Mouse (Mus musculus) forebrain, embryonic 14.5 days (tissue): ENCODE data around the gene B3galt5. TPM values are rescaled to one million over a fixed set of nuclear protein-coding genes. Genes with fewer than 3 reads are reported as not detected.

ENCODE experiments used
- ATAC-seq: fragments of 200-750 bp; cut with Nextera tagmentation; 2 replicates; pipeline ENCODE4 v1.8.0; 2017; ENCODE audit warnings: mild to moderate bottlenecking, moderate library complexity
- DNase-seq: peaks from one replicate; pipeline ENCODE4 v3.0.0-alpha.2; 2015; ENCODE audit warnings: low spot score
- H3K27ac ChIP-seq: fragments of 300-500 bp; sonication (generic); 2 replicates; pipeline ENCODE4 v1.5.1; 2014; ENCODE audit warnings: low read depth, mild to moderate bottlenecking, control low read depth, low read length, moderate library complexity
- H3K27me3 ChIP-seq: fragments of 300-500 bp; sonication (generic); replicated peaks from 2 replicates; pipeline ENCODE4 v1.6.1; 2014; ENCODE audit warnings: low read length, control low read depth, mixed read lengths; ENCODE audit not compliant: control insufficient read depth, insufficient read depth
- H3K36me3 ChIP-seq: fragments of 300-500 bp; sonication (generic); 2 replicates; pipeline ENCODE4 v1.6.1; 2014; ENCODE audit warnings: low read length, control low read depth; ENCODE audit not compliant: control insufficient read depth, insufficient read depth
- H3K4me1 ChIP-seq: fragments of 300-500 bp; sonication (generic); 2 replicates; pipeline ENCODE4 v1.6.1; 2014; ENCODE audit warnings: antibody characterized with exemption, low read length, control low read depth; ENCODE audit not compliant: control insufficient read depth, insufficient read depth
- H3K4me2 ChIP-seq: fragments of 300-500 bp; sonication (generic); 2 replicates; pipeline ENCODE4 v1.6.1; 2014; ENCODE audit warnings: mild to moderate bottlenecking, control low read depth, low read length
- H3K4me3 ChIP-seq: fragments of 300-500 bp; sonication (generic); 2 replicates; pipeline ENCODE4 v1.5.1; 2014; ENCODE audit warnings: low read depth, low read length, control low read depth
- H3K9ac ChIP-seq: fragments of 300-500 bp; sonication (generic); 2 replicates; pipeline ENCODE4 v1.6.1; 2014; ENCODE audit warnings: mild to moderate bottlenecking, low read length, control low read depth, moderate library complexity
- H3K9me3 ChIP-seq: fragments of 300-500 bp; sonication (generic); replicated peaks from 2 replicates; pipeline ENCODE4 v1.6.1; 2016; ENCODE audit warnings: low read length, control low read depth, mixed read lengths; ENCODE audit not compliant: control insufficient read depth
- WGBS: fragments of 180-500 bp; shearing (Covaris S2); extraction: QIAGEN DNeasy Blood & Tissue Kit; methylation state at CpG from one replicate; pipeline ENCODE4 v1.1.7; 2014; 5-methylcytosine and 5-hydroxymethylcytosine counted together
- polyA plus RNA-seq: library from polyadenylated mRNA; unstranded; fragments of >200 nt; fragmentation: Nextera tagmentation; extraction: Ambion mirVana; gene quantifications from 2 replicates; pipeline ENCODE4 v1.2.1, GENCODE M21; 2014

Gene B3galt5
- polyA plus RNA-seq, 1 experiment from 2014 or later = 1.3 TPM

GRCm38 (mm10) chr16:96233996-96234395 lies 1.6 kb upstream of the B3galt5 start:
- H3K4me3 ChIP-seq = no peak overlapping the region
- H3K9ac ChIP-seq = no peak overlapping the region
- ATAC-seq = no peak
- H3K27ac ChIP-seq = no peak overlapping the region
- H3K36me3 ChIP-seq = no peaks in the 10 kb centered on the region
- H3K9me3 ChIP-seq = no peaks in the 10 kb centered on the region
- no peak for DNase-seq
- H3K4me1 ChIP-seq = peaks cover 3% of the 10 kb centered on the region; the same call in 1 of the 2 replicates
- H3K27me3 ChIP-seq = no peaks in the 10 kb centered on the region
- H3K4me2 ChIP-seq = no peak overlapping the region
- WGBS = 90% methylated on average over 8 of the region's 8 CpGs

- Histone ChIP-seq H3K4me1 (no peaks in the 10 kb centered on the region), H3K9ac (no peak overlapping the region), H3K36me3 (no peaks in the 10 kb centered on the region), H3K4me2 (no peak overlapping the region), H3K27ac (no peak overlapping the region), H3K9me3 (no peaks in the 10 kb centered on the region), H3K4me3 (no peak overlapping the region), H3K27me3 (no peaks in the 10 kb centered on the region)
- 83% methylated on average over 6 of the region's 6 CpGs for WGBS
- ATAC-seq (no peak), DNase-seq (no peak)
Measured at GRCm38 (mm10) chr16:96244496-96244895, 8.9 kb downstream of the B3galt5 start.

- no peak overlapping the region for H3K4me3 ChIP-seq
- H3K9me3 ChIP-seq = no peaks in the 10 kb centered on the region
- H3K4me2 ChIP-seq = no peak overlapping the region
- H3K9ac ChIP-seq = no peak overlapping the region
- no peaks in the 10 kb centered on the region for H3K4me1 ChIP-seq
- H3K27me3 ChIP-seq = no peaks in the 10 kb centered on the region
- 56% methylated on average over 7 of the region's 7 CpGs for WGBS
- peak; percentile 96 for ATAC-seq
- no peaks in the 10 kb centered on the region for H3K36me3 ChIP-seq
- H3K27ac ChIP-seq = no peak overlapping the region
- peak; percentile 89 for DNase-seq
Measured at GRCm38 (mm10) chr16:96249635-96250034, 14.0 kb downstream of the B3galt5 start.

GRCm38 (mm10) chr16:96252146-96252545 lies 16.5 kb downstream of the B3galt5 start:
- Histone ChIP-seq H3K27me3 (no peaks in the 10 kb centered on the region), H3K4me3 (no peak overlapping the region), H3K4me2 (no peak overlapping the region), H3K9me3 (no peaks in the 10 kb centered on the region), H3K9ac (no peak overlapping the region), H3K36me3 (no peaks in the 10 kb centered on the region), H3K4me1 (no peaks in the 10 kb centered on the region), H3K27ac (no peak overlapping the region)
- DNase-seq = no peak
- WGBS = 79% methylated on average over 1 of the region's 1 CpGs
- ATAC-seq = no peak

GRCm38 (mm10) chr16:96258429-96258828 lies 22.8 kb downstream of the B3galt5 start:
- H3K27ac ChIP-seq = no peak overlapping the region
- no peak for ATAC-seq
- WGBS = 88% methylated on average over 8 of the region's 8 CpGs
- H3K9ac ChIP-seq = no peak overlapping the region
- H3K4me3 ChIP-seq = no peak overlapping the region
- no peaks in the 10 kb centered on the region for H3K9me3 ChIP-seq
- no peaks in the 10 kb centered on the region for H3K36me3 ChIP-seq
- H3K4me1 ChIP-seq = no peaks in the 10 kb centered on the region
- H3K4me2 ChIP-seq = no peak overlapping the region
- H3K27me3 ChIP-seq = no peaks in the 10 kb centered on the region
- DNase-seq = no peak

- Histone ChIP-seq H3K9me3 (no peaks in the 10 kb centered on the region), H3K9ac (no peak overlapping the region), H3K27ac (no peak overlapping the region), H3K4me2 (no peak overlapping the region), H3K4me1 (no peaks in the 10 kb centered on the region), H3K36me3 (no peaks in the 10 kb centered on the region), H3K4me3 (no peak overlapping the region), H3K27me3 (no peaks in the 10 kb centered on the region)
- 89% methylated on average over 2 of the region's 2 CpGs for WGBS
- DNase-seq (no peak), ATAC-seq (no peak)
Measured at GRCm38 (mm10) chr16:96271736-96272135, 36.1 kb downstream of the B3galt5 start.

- H3K27ac ChIP-seq = no peak overlapping the region
- H3K4me3 ChIP-seq = no peak overlapping the region
- DNase-seq (no peak), ATAC-seq (no peak)
- no peak overlapping the region for H3K4me2 ChIP-seq
- no peaks in the 10 kb centered on the region for H3K9me3 ChIP-seq
- no peaks in the 10 kb centered on the region for H3K27me3 ChIP-seq
- 66% methylated on average over 14 of the region's 14 CpGs for WGBS
- no peaks in the 10 kb centered on the region for H3K4me1 ChIP-seq
- no peaks in the 10 kb centered on the region for H3K36me3 ChIP-seq
- H3K9ac ChIP-seq = no peak overlapping the region
Measured at GRCm38 (mm10) chr16:96272929-96273619, 37.5 kb downstream of the B3galt5 start.

- WGBS = 77% methylated on average over 3 of the region's 3 CpGs
- H3K27ac ChIP-seq = no peak overlapping the region
- ATAC-seq = no peak
Measured at GRCm38 (mm10) chr16:96276596-96276995, 41.0 kb downstream of the B3galt5 start.

GRCm38 (mm10) chr16:96278491-96279224 lies 43.1 kb downstream of the B3galt5 start:
- peak; percentile 48 for DNase-seq
- H3K4me1 ChIP-seq = peaks cover 5% of the 10 kb centered on the region; the same call in 1 of the 2 replicates
- ATAC-seq = no peak; the same call in 1 of the 2 replicates
- H3K9me3 ChIP-seq = no peaks in the 10 kb centered on the region
- no peak overlapping the region for H3K27ac ChIP-seq
- H3K27me3 ChIP-seq = peaks cover 22% of the 10 kb centered on the region
- no peak overlapping the region for H3K4me2 ChIP-seq
- no peak overlapping the region for H3K4me3 ChIP-seq
- H3K9ac ChIP-seq = no peak overlapping the region
- no peaks in the 10 kb centered on the region for H3K36me3 ChIP-seq
- 17% methylated on average over 9 of the region's 9 CpGs for WGBS

More at GRCm38 (mm10) chr16:96276596-96276995, 41.0 kb downstream of the B3galt5 start:
- H3K27me3 ChIP-seq = peaks cover 16% of the 10 kb centered on the region
- no peak overlapping the region for H3K4me2 ChIP-seq
- no peaks in the 10 kb centered on the region for H3K36me3 ChIP-seq
- no peak overlapping the region for H3K4me3 ChIP-seq
- DNase-seq = no peak
- H3K4me1 ChIP-seq = peaks cover 5% of the 10 kb centered on the region; the same call in 1 of the 2 replicates
- H3K9ac ChIP-seq = no peak overlapping the region
- H3K9me3 ChIP-seq = no peaks in the 10 kb centered on the region
